Mouse (Mus musculus) hindbrain, embryonic 12.5 days (tissue): ENCODE measurements around the gene Zfp472. TPM values are rescaled to one million over a fixed set of nuclear protein-coding genes. Genes with fewer than 3 reads are reported as not detected.

Source experiments
- polyA plus RNA-seq: library from polyadenylated mRNA; unstranded; fragments of >200 nt; fragmentation: Nextera tagmentation; extraction: Ambion mirVana; gene quantifications from 2 replicates; pipeline ENCODE4 v1.2.1, GENCODE M21; 2016

Zfp472 gene
- polyA plus RNA-seq, 1 experiment from 2014 or later, result 7.9 TPM

Other genes with a start within 250 kb of the Zfp472 start
- 47.6 and 49.9 TPM in 2 replicates for gene Zfp871, start 177.5 kb upstream of the Zfp472 start, polyA plus RNA-seq
- 42.9 and 46.4 TPM in 2 replicates for gene Zfp811, start 155.9 kb upstream of the Zfp472 start, polyA plus RNA-seq
- gene Zfp799, start 135.6 kb upstream of the Zfp472 start, polyA plus RNA-seq, result 18.4 and 18.7 TPM in 2 replicates
- 6.9 and 9.4 TPM in 2 replicates for gene Zfp870, start 74.2 kb upstream of the Zfp472 start, polyA plus RNA-seq
- not detected in 2 replicates for gene Cyp4f14, start 48.5 kb upstream of the Zfp472 start, polyA plus RNA-seq
- 8.1 and 10.2 TPM in 2 replicates for gene Cyp4f13, start 18.4 kb upstream of the Zfp472 start, polyA plus RNA-seq
- gene Zfp952, start 27.3 kb downstream of the Zfp472 start, polyA plus RNA-seq, result 17.9 and 20.3 TPM in 2 replicates
- 22.6 and 25.4 TPM in 2 replicates for gene Zfp763, start 67.6 kb downstream of the Zfp472 start, polyA plus RNA-seq
- gene 4921501E09Rik, start 102.2 kb downstream of the Zfp472 start, polyA plus RNA-seq, result not detected in 2 replicates
- gene Zfp563, start 123.5 kb downstream of the Zfp472 start, polyA plus RNA-seq, result 15.6 and 18.2 TPM in 2 replicates
- gene Morc2b, start 173.9 kb downstream of the Zfp472 start, polyA plus RNA-seq, result 0.18 TPM in 1 of 2 replicates, not detected in the other
- gene Olfr55, start 202.6 kb downstream of the Zfp472 start, polyA plus RNA-seq, result not detected in 2 replicates
- 0.05 TPM in 1 of 2 replicates, not detected in the other for gene Olfr239, start 225.5 kb downstream of the Zfp472 start, polyA plus RNA-seq